Mouse (Mus musculus) C2C12 (cell line): ENCODE data around the gene Malrd1.

Experiments used
- CEBPB ChIP-seq: IDR thresholded peaks from one replicate; pipeline ENCODE4 v1.6.1; 2011; ENCODE audit warnings: low read depth, mild to moderate bottlenecking, control low read depth, moderate library complexity
- CTCF ChIP-seq: IDR thresholded peaks from one replicate; pipeline ENCODE4 v1.5.1; 2011; ENCODE audit not compliant: control insufficient read depth, insufficient read depth, insufficient read length
- MYOG ChIP-seq: IDR thresholded peaks from one replicate; pipeline ENCODE4 v1.6.1; 2011; ENCODE audit not compliant: control insufficient read depth, insufficient read length; ENCODE audit errors: extremely low read depth

- TF ChIP-seq CTCF (no peak), CEBPB (no peak), MYOG (no peak)
Observed at GRCm38 (mm10) chr2:15925432-15925831, 399.2 kb downstream of the Malrd1 start.
